11 mouse cellular contexts compared by ENCODE assay signal in genomic region chr13:113464190-113465064, GRCm38 (mm10).
DNase-seq lines count a peak whose midpoint lies in the region; ATAC-seq and TF ChIP-seq lines count a peak whose summit lies in the region.
"Had no signal": no experiment of that assay in that cellular context is flagged by ENCODE, and none has a peak within 500 bp of the region (broad histone marks: within the 10 kb centered on the region; RNA-seq: fewer than 3 reads in every experiment).

No protein-coding gene starts in this region.

- peaks cover 4% of the 10 kb centered on the region; the same call in 1 of the 2 replicates for H3K4me1 ChIP-seq in hindbrain, embryonic 12.5 days
- H3K4me1 ChIP-seq in neural tube, embryonic 12.5 days = no peaks in the 10 kb centered on the region
- no peaks in the 10 kb centered on the region for H3K4me1 ChIP-seq in heart, adult 2 months (ENCODE audit: control insufficient read depth, insufficient read depth, low read length)
- H3K4me1 ChIP-seq: megakaryocyte, embryonic 14.5 days had no signal

- H3K9me3 ChIP-seq in hindbrain, embryonic 12.5 days (replicated peaks) = no peaks in the 10 kb centered on the region
- no peaks in the 10 kb centered on the region for H3K9me3 ChIP-seq in neural tube, embryonic 12.5 days

- H3K79me2 ChIP-seq in heart, adult 2 months (replicated peaks; ENCODE audit: control insufficient read depth, insufficient read depth, low read length) = no peaks in the 10 kb centered on the region

- 0 out of 2 replicates have a peak overlapping the region, but pooled peaks have one; percentile 44 for H3K27ac ChIP-seq in hindbrain, embryonic 12.5 days
- H3K27ac ChIP-seq in neural tube, embryonic 12.5 days = no peak overlapping the region
- H3K27ac ChIP-seq in heart, adult 2 months = no peak overlapping the region

- no peaks in the 10 kb centered on the region for H3K36me3 ChIP-seq in hindbrain, embryonic 12.5 days
- no peaks in the 10 kb centered on the region for H3K36me3 ChIP-seq in neural tube, embryonic 12.5 days
- no peaks in the 10 kb centered on the region for H3K36me3 ChIP-seq in heart, adult 2 months (ENCODE audit: control insufficient read depth, insufficient read depth, low read length)

- WGBS in hindbrain, embryonic 12.5 days = 62% methylated on average over 10 of the region's 10 CpGs
- WGBS in neural tube, embryonic 12.5 days = 47% methylated on average over 10 of the region's 10 CpGs
- 87% methylated on average over 10 of the region's 10 CpGs for WGBS in heart, adult 2 months

- intact Hi-C loops in left cerebral cortex, postnatal 4 days (cut with DNase I) = no loop called here
- intact Hi-C loops in heart, adult 2 months (cut with DNase I) = no loop called here

- peak; percentile 64 for ATAC-seq in hindbrain, embryonic 12.5 days (ENCODE audit: low FRiP score)
- ATAC-seq in neural tube, embryonic 12.5 days (ENCODE audit: low FRiP score, low read depth) = peak; percentile 76
- ATAC-seq: CD4-positive, CD25-positive, alpha-beta regulatory T cell, adult 4 months had no signal

- TF ChIP-seq CTCF in heart, adult 2 months (IDR thresholded peaks at IDR 0.05) = no peak

- H3K4me3 ChIP-seq in hindbrain, embryonic 12.5 days = no peak overlapping the region
- H3K4me3 ChIP-seq in neural tube, embryonic 12.5 days = no peak overlapping the region
- no peak overlapping the region for H3K4me3 ChIP-seq in heart, adult 2 months
- H3K4me3 ChIP-seq: megakaryocyte, embryonic 14.5 days had no signal

- TF ChIP-seq POLR2A in heart, adult 2 months (IDR thresholded peaks at IDR 0.05; ENCODE audit: insufficient read depth, low read depth, low read length) = no peak

- DNase-seq in left cerebral cortex, postnatal 4 days = peak; percentile 65
- DNase-seq in left cerebral cortex, adult 11 months (ENCODE audit: low spot score) = no peak
- DNase-seq in adrenal gland, postnatal 10 days = peak; percentile 29
- DNase-seq in urinary bladder, postnatal 36 days (ENCODE audit: low spot score in 2 of 2) = no peak
- no peak for DNase-seq in heart, adult 2 months
- DNase-seq: cerebellum, adult 9-10 months; kidney, adult 8-10 months had no signal

- no peak overlapping the region for H3K9ac ChIP-seq in hindbrain, embryonic 12.5 days
- H3K9ac ChIP-seq in neural tube, embryonic 12.5 days = no peak overlapping the region
- no peak overlapping the region for H3K9ac ChIP-seq in heart, adult 2 months (ENCODE audit: low read depth, low read length)

- no peak overlapping the region for H3K4me2 ChIP-seq in hindbrain, embryonic 12.5 days (replicated peaks)
- H3K4me2 ChIP-seq in neural tube, embryonic 12.5 days (replicated peaks) = no peak overlapping the region

- no peak for TF ChIP-seq EP300 in heart, adult 2 months (IDR thresholded peaks at IDR 0.05; ENCODE audit: insufficient read depth, low read depth, low read length)

- H3K27me3 ChIP-seq in hindbrain, embryonic 12.5 days = no peaks in the 10 kb centered on the region
- H3K27me3 ChIP-seq in neural tube, embryonic 12.5 days (replicated peaks) = no peaks in the 10 kb centered on the region
- H3K27me3 ChIP-seq in heart, adult 2 months (ENCODE audit: control insufficient read depth, insufficient read depth, low read length) = no peaks in the 10 kb centered on the region
- H3K27me3 ChIP-seq: megakaryocyte, embryonic 14.5 days had no signal

Comparison
In these comparisons a context has a peak if more than half of its experiments do, and no peak if none do; other contexts are left out.
1. DNase-seq: peak in left cerebral cortex, postnatal 4 days (single experiment) and adrenal gland, postnatal 10 days (single experiment); none in left cerebral cortex, adult 11 months (single experiment), urinary bladder, postnatal 36 days (0 of 2) and heart, adult 2 months (0 of 2).